Mouse (Mus musculus) megakaryocyte-erythroid progenitor cell, adult 5-6 weeks (primary cell): ENCODE data around the gene Rnf113a2. TPM values are rescaled to one million over a fixed set of nuclear protein-coding genes. Genes with fewer than 3 reads are reported as not detected.

Experiments
- ATAC-seq: replicated peaks from 2 replicates; pipeline ENCODE4 v1.8.0; 2016; ENCODE audit warnings: mild to moderate bottlenecking, inconsistent platforms; ENCODE audit not compliant: severe bottlenecking, poor library complexity, low FRiP score, low TSS enrichment
- total RNA-seq, 2 experiments: library from RNA; stranded (forward) in 1 of 2; stranded (reverse) in 1 of 2; fragments of 200-1000, 215-1000 nt in 1 of 2; fragments of >200 nt in 1 of 2; fragmentation: Nextera tagmentation in 1 of 2; gene quantifications; 2 replicates each; pipeline ENCODE4 v1.2.3; 2014 to 2017

Rnf113a2 gene
- total RNA-seq (2014; fragmentation: Nextera tagmentation) (24.5 and 30.2 TPM in 2 replicates), total RNA-seq (2017) (34.9 and 35.0 TPM in 2 replicates)

- ATAC-seq, result peak; percentile 98
Measured at GRCm38 (mm10) chr12:84416834-84417604, at the start of gene Rnf113a2. Gene Rnf113a2 (plus strand): TSS chr12:84417196.

- ATAC-seq, result no peak
Measured at GRCm38 (mm10) chr12:84371647-84372046, 45.3 kb upstream of the Rnf113a2 start.

- ATAC-seq, result no peak
Measured at GRCm38 (mm10) chr12:84373831-84374481, 43.0 kb upstream of the Rnf113a2 start.

- ATAC-seq, result no peak
Measured at GRCm38 (mm10) chr12:84382369-84382768, 34.6 kb upstream of the Rnf113a2 start.

- ATAC-seq, result peak; percentile 37
Measured at GRCm38 (mm10) chr12:84384644-84385081, 32.3 kb upstream of the Rnf113a2 start.

GRCm38 (mm10) chr12:84385408-84385807 lies 31.6 kb upstream of the Rnf113a2 start:
- ATAC-seq, result no peak

- ATAC-seq, result no peak
Measured at GRCm38 (mm10) chr12:84388097-84388496, 28.9 kb upstream of the Rnf113a2 start.

GRCm38 (mm10) chr12:84388774-84389400 lies 28.1 kb upstream of the Rnf113a2 start:
- peak; percentile 12; the same call in 1 of the 2 replicates for ATAC-seq

GRCm38 (mm10) chr12:84390336-84390735 lies 26.7 kb upstream of the Rnf113a2 start:
- ATAC-seq, result no peak

- ATAC-seq, result no peak
Measured at GRCm38 (mm10) chr12:84392681-84393080, 24.3 kb upstream of the Rnf113a2 start.

- ATAC-seq, result no peak
Measured at GRCm38 (mm10) chr12:84393847-84394246, 23.1 kb upstream of the Rnf113a2 start.

GRCm38 (mm10) chr12:84396947-84397679 lies 19.9 kb upstream of the Rnf113a2 start:
- ATAC-seq, result no peak

- ATAC-seq, result no peak
Measured at GRCm38 (mm10) chr12:84397685-84398084, 19.3 kb upstream of the Rnf113a2 start.

- ATAC-seq, result no peak
Measured at GRCm38 (mm10) chr12:84398629-84399028, 18.4 kb upstream of the Rnf113a2 start.

GRCm38 (mm10) chr12:84399135-84399534 lies 17.9 kb upstream of the Rnf113a2 start:
- no peak for ATAC-seq

GRCm38 (mm10) chr12:84399663-84400062 lies 17.3 kb upstream of the Rnf113a2 start:
- no peak for ATAC-seq

GRCm38 (mm10) chr12:84400068-84400467 lies 16.9 kb upstream of the Rnf113a2 start:
- no peak for ATAC-seq

GRCm38 (mm10) chr12:84400653-84401052 lies 16.3 kb upstream of the Rnf113a2 start:
- ATAC-seq, result 0 out of 2 replicates have a peak, but pooled peaks have one; percentile 30

- ATAC-seq, result no peak
Measured at GRCm38 (mm10) chr12:84402923-84403322, 14.1 kb upstream of the Rnf113a2 start.

GRCm38 (mm10) chr12:84404541-84404940 lies 12.5 kb upstream of the Rnf113a2 start:
- no peak for ATAC-seq
